Mouse (Mus musculus) hindbrain, embryonic 14.5 days (tissue): ENCODE results near the gene U90926. TPM values are rescaled to one million over a fixed set of nuclear protein-coding genes. Genes with fewer than 3 reads are reported as not detected.

Experiments used
- ATAC-seq: fragments of 200-750 bp; cut with Nextera tagmentation; 2 replicates; pipeline ENCODE4 v1.8.0; 2017; ENCODE audit warnings: moderate number of reproducible peaks, mild to moderate bottlenecking, moderate TSS enrichment, moderate library complexity; ENCODE audit not compliant: low FRiP score
- DNase-seq: peaks from one replicate; pipeline ENCODE4 v3.0.0-alpha.2; 2015; ENCODE audit warnings: low spot score
- H3K27ac ChIP-seq: fragments of 300-500 bp; sonication (generic); 2 replicates; pipeline ENCODE4 v1.5.1; 2014; ENCODE audit warnings: mild to moderate bottlenecking, moderate library complexity
- H3K27me3 ChIP-seq: fragments of 300-500 bp; sonication (generic); 2 replicates; pipeline ENCODE4 v1.6.1; 2014; ENCODE audit warnings: mild to moderate bottlenecking, low read length, mixed read lengths; ENCODE audit not compliant: control insufficient read depth, insufficient read depth
- H3K36me3 ChIP-seq: fragments of 300-500 bp; sonication (generic); replicated peaks from 2 replicates; pipeline ENCODE4 v1.6.1; 2014; ENCODE audit not compliant: control insufficient read depth, insufficient read depth
- H3K4me1 ChIP-seq: fragments of 300-500 bp; sonication (generic); replicated peaks from 2 replicates; pipeline ENCODE4 v1.6.1; 2014; ENCODE audit warnings: antibody characterized with exemption, low read length, mixed read lengths; ENCODE audit not compliant: control insufficient read depth, insufficient read depth
- H3K4me2 ChIP-seq: fragments of 300-500 bp; sonication (generic); replicated peaks from 2 replicates; pipeline ENCODE4 v1.6.1; 2014; ENCODE audit warnings: mild to moderate bottlenecking, moderate library complexity
- H3K4me3 ChIP-seq: fragments of 300-500 bp; sonication (generic); replicated peaks from 2 replicates; pipeline ENCODE4 v1.5.1; 2014; ENCODE audit warnings: mild to moderate bottlenecking, low read length
- H3K9ac ChIP-seq: fragments of 300-500 bp; sonication (generic); 2 replicates; pipeline ENCODE4 v1.6.1; 2014
- H3K9me3 ChIP-seq: fragments of 300-500 bp; sonication (generic); 2 replicates; pipeline ENCODE4 v1.6.1; 2016; ENCODE audit warnings: low read length; ENCODE audit not compliant: control insufficient read depth
- WGBS: fragments of 180-500 bp; shearing (Covaris S2); extraction: QIAGEN DNeasy Blood & Tissue Kit; methylation state at CpG from one replicate; pipeline ENCODE4 v1.1.7; 2014; 5-methylcytosine and 5-hydroxymethylcytosine counted together
- polyA plus RNA-seq: library from polyadenylated mRNA; unstranded; fragments of >200 nt; fragmentation: Nextera tagmentation; extraction: Ambion mirVana; gene quantifications from 2 replicates; pipeline ENCODE4 v1.2.1, GENCODE M21; 2014

Gene U90926
- polyA plus RNA-seq, result not detected in 2 replicates

DNA sequence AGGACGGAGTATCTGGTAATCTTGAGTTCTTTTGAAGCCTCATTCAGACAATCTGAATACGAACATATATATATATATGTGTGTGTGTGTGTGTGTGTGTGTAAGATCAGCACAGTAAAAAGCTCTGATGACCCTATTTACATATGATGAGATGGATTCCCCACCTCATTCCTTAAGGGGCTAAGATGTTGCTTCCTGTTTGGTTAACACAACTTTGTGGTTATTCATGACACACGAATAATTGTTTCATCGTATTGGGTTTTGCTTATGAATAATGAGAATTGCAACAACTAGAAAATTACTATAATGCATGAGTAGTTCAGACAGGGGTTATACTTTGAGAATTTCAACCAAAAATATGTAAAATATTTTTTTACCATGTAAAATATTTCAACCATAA lies at the start of gene U90926:
Gene U90926 (minus strand): TSS at position 101 of the 400 bp plus-strand sequence.
- DNase-seq (no peak), ATAC-seq (no peak)
- H3K4me2 ChIP-seq, result no peak within 1 kb of the TSS
- H3K9me3 ChIP-seq, result no peaks in the 10 kb centered on the region
- WGBS, result 97% methylated on average over 4 of the region's 4 CpGs
- H3K4me3 ChIP-seq, result no peak within 1 kb of the TSS
- peaks cover 13% of the 10 kb centered on the region for H3K4me1 ChIP-seq
- no peaks in the 10 kb centered on the region for H3K36me3 ChIP-seq
- H3K27me3 ChIP-seq, result no peaks in the 10 kb centered on the region
- H3K9ac ChIP-seq, result no peak within 1 kb of the TSS
- H3K27ac ChIP-seq, result no peak within 1 kb of the TSS

DNA sequence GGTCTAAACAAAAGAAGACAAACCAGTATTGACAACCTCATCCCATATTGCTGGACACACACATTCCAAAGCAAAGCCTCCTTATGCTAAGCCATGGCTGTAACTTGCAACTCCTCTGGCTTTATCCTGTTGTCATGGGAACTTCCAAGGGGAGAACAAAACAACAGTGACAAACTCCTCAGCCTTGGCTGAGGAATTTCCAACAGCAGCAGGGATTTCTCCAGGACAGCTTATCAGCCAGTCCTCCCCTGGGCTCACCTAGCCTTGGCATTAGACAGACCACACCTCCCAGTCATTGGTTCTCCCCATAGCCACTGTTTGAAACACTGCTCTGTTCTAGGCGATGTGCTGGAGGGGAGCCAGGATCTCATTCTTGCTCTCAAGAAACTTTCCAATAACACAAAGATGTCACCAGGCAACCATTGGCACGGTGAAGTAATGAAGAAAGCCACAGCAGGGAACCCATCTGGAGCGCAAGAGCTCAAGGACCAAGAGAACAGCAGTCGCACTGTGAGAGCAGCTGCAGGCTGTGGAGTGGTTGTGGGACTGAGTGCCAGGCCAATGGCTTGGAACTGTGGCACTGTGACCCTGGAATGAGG lies 48.7 kb upstream of the U90926 start:
- no peaks in the 10 kb centered on the region for H3K9me3 ChIP-seq
- peak overlapping the region; percentile 68 for H3K27ac ChIP-seq
- no peaks in the 10 kb centered on the region for H3K36me3 ChIP-seq
- H3K27me3 ChIP-seq, result no peaks in the 10 kb centered on the region
- H3K4me1 ChIP-seq, result peaks cover 10% of the 10 kb centered on the region
- DNase-seq, result peak; percentile 77
- WGBS, result 10% methylated on average over 4 of the region's 4 CpGs
- no peak overlapping the region for H3K4me3 ChIP-seq
- peak; percentile 93 for ATAC-seq
- no peak overlapping the region for H3K4me2 ChIP-seq
- H3K9ac ChIP-seq, result no peak overlapping the region

- DNase-seq (no peak), ATAC-seq (no peak)
- H3K4me2 ChIP-seq, result no peak overlapping the region
- no peaks in the 10 kb centered on the region for H3K27me3 ChIP-seq
- H3K4me3 ChIP-seq, result no peak overlapping the region
- no peak overlapping the region for H3K27ac ChIP-seq
- no peaks in the 10 kb centered on the region for H3K9me3 ChIP-seq
- no peak overlapping the region for H3K9ac ChIP-seq
- WGBS, result 94% methylated on average over 8 of the region's 8 CpGs
- H3K4me1 ChIP-seq, result peaks cover 10% of the 10 kb centered on the region
- H3K36me3 ChIP-seq, result no peaks in the 10 kb centered on the region
Measured at GRCm38 (mm10) chr5:92262646-92263045, 47.4 kb upstream of the U90926 start.

GRCm38 (mm10) chr5:92256218-92256617 lies 41.0 kb upstream of the U90926 start, which contains the start of gene Ppef2:
TSS of gene Ppef2 (minus strand) at chr5:92256278.
- Histone ChIP-seq H3K36me3 (no peaks in the 10 kb centered on the region), H3K27me3 (no peaks in the 10 kb centered on the region), H3K27ac (no peak within 1 kb of the TSS), H3K4me2 (no peak within 1 kb of the TSS), H3K9me3 (no peaks in the 10 kb centered on the region), H3K9ac (no peak within 1 kb of the TSS), H3K4me1 (no peaks in the 10 kb centered on the region), H3K4me3 (no peak within 1 kb of the TSS)
- 22% methylated on average over 6 of the region's 6 CpGs for WGBS
- DNase-seq (no peak), ATAC-seq (no peak)

DNA sequence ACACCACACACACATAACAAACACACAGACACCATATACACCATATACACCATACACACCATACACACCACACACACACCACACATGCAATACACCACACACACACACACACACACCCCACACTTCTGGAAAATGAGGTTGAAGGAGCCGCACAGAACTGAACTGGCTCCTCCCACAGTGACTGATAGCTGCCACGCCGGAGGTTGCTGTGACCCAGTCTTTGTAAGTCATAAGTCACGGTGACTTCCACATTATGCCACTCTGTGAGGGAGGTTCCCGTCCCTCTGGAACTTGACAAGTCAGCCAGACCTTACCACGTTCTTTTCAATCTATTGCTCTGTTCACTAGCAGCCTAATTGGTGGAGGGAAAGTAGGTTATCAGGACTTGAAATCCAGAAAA lies 39.3 kb upstream of the U90926 start:
- ATAC-seq, result no peak
- 68% methylated on average over 6 of the region's 6 CpGs for WGBS
- H3K9me3 ChIP-seq, result no peaks in the 10 kb centered on the region

DNA sequence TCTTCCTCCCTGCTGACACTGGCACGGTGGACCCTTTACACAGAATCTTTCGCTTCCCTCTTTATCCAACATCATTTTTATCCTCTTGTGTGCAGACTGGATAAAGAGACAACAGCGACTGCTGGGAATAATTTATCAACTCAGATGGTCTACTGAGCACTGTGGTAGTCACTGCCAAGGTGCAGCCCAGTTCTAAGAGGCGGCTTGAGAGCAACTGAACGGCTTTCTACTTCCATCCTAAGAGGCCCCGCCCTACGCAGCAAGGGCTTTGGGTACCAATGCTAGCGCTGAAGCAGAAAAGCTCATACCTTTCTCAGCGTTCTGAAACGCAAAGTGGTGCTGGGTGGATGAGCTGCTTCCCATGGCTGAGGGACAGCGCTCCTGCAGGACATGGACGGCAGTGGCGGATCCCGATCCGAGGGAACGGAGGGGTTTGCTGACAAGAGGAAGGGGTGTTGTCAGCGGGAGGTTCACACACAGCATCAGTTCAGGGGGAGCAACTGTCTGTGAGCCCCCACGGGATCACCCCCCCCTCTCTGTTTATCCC lies 37.7 kb upstream of the U90926 start:
- Histone ChIP-seq H3K36me3 (no peaks in the 10 kb centered on the region), H3K4me1 (no peaks in the 10 kb centered on the region), H3K4me3 (no peak overlapping the region), H3K9me3 (no peaks in the 10 kb centered on the region), H3K27me3 (no peaks in the 10 kb centered on the region), H3K27ac (no peak overlapping the region), H3K4me2 (peak overlapping the region; percentile 46), H3K9ac (peak overlapping the region; percentile 24; the same call in 1 of the 2 replicates)
- 18% methylated on average over 18 of the region's 18 CpGs for WGBS
- DNase-seq (peak; percentile 54), ATAC-seq (peak; percentile 72)

More for the DNA sequence above, 39.3 kb upstream of the U90926 start:
- no peak for DNase-seq
- Histone ChIP-seq H3K4me1 (no peaks in the 10 kb centered on the region), H3K36me3 (no peaks in the 10 kb centered on the region), H3K4me2 (no peak overlapping the region), H3K4me3 (no peak overlapping the region), H3K27me3 (no peaks in the 10 kb centered on the region), H3K9ac (no peak overlapping the region), H3K27ac (no peak overlapping the region)

- Histone ChIP-seq H3K9me3 (no peaks in the 10 kb centered on the region), H3K27ac (no peak overlapping the region), H3K9ac (no peak overlapping the region), H3K4me1 (no peaks in the 10 kb centered on the region), H3K4me3 (no peak overlapping the region), H3K36me3 (no peaks in the 10 kb centered on the region), H3K4me2 (no peak overlapping the region), H3K27me3 (no peaks in the 10 kb centered on the region)
- DNase-seq (no peak), ATAC-seq (no peak)
- WGBS, result 92% methylated on average over 6 of the region's 6 CpGs
Measured at GRCm38 (mm10) chr5:92252031-92252430, 36.8 kb upstream of the U90926 start.

GRCm38 (mm10) chr5:92248614-92249013 lies 33.4 kb upstream of the U90926 start:
- no peak for DNase-seq
- H3K4me2 ChIP-seq, result no peak overlapping the region

GRCm38 (mm10) chr5:92245483-92245882 lies 30.3 kb upstream of the U90926 start:
- Histone ChIP-seq H3K9ac (no peak overlapping the region), H3K9me3 (no peaks in the 10 kb centered on the region), H3K27me3 (no peaks in the 10 kb centered on the region), H3K4me3 (no peak overlapping the region), H3K4me1 (no peaks in the 10 kb centered on the region), H3K36me3 (no peaks in the 10 kb centered on the region), H3K4me2 (no peak overlapping the region), H3K27ac (no peak overlapping the region)
- DNase-seq (no peak), ATAC-seq (no peak)
- WGBS, result 93% methylated on average over 9 of the region's 9 CpGs

More at GRCm38 (mm10) chr5:92248614-92249013, 33.4 kb upstream of the U90926 start:
- Histone ChIP-seq H3K4me3 (no peak overlapping the region), H3K27ac (no peak overlapping the region), H3K4me1 (no peaks in the 10 kb centered on the region), H3K36me3 (no peaks in the 10 kb centered on the region), H3K9ac (no peak overlapping the region), H3K27me3 (no peaks in the 10 kb centered on the region), H3K9me3 (no peaks in the 10 kb centered on the region)
- no peak for ATAC-seq
- WGBS, result 86% methylated on average over 11 of the region's 11 CpGs
